Mouse (Mus musculus): ENCODE data around the gene Pja2. TPM values are rescaled to one million over a fixed set of nuclear protein-coding genes. Genes with fewer than 3 reads are reported as not detected.
"Not testable (repeated sequence)": the region's sequence is repeated elsewhere in the genome, so short reads cannot be mapped to it uniquely, and the experiment has no call there.

Pja2 gene
- total RNA-seq (2021) = 68.3 and 81.4 TPM in 2 replicates
- long read RNA-seq, full-length matches to known transcripts = 110 of 123 reads
- long read RNA-seq, partial matches to known transcripts = 11 of 123 reads
- long read RNA-seq, other reads (novel, unspliced or antisense) = 2 of 123 reads

GRCm38 (mm10) chr17:64331898-64332769 is at the start of gene Pja2:
Gene Pja2, minus strand, starts transcription at chr17:64331916.
- peak; percentile 100 for DNase-seq

- peak; percentile 78 for DNase-seq
These were observed 43.6 kb upstream of the Pja2 start for GRCm38 (mm10) chr17:64375327-64375726.

DNA sequence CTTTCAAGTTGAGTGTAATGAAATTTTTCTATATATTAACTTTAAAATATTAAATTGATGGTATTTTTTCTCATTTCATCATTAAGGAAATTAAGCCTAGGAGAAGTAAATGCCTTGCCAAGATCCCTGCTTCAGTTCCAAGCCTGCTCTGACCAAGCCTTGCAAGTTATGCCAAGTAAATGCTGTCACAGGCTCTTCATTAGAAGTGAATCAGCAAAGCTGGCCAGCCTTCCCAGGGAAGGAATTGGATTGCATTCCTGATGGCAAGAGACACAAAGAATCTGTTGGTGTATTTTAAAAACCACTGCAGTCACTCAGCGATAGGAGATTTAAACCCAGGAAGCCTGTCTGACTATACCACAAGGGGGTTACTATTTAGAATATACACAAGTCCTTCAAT is 32.0 kb upstream of the Pja2 start:
- DNase-seq = peak; percentile 30

GRCm38 (mm10) chr17:64362570-64362969 is 30.9 kb upstream of the Pja2 start:
- DNase-seq = no peak

DNA sequence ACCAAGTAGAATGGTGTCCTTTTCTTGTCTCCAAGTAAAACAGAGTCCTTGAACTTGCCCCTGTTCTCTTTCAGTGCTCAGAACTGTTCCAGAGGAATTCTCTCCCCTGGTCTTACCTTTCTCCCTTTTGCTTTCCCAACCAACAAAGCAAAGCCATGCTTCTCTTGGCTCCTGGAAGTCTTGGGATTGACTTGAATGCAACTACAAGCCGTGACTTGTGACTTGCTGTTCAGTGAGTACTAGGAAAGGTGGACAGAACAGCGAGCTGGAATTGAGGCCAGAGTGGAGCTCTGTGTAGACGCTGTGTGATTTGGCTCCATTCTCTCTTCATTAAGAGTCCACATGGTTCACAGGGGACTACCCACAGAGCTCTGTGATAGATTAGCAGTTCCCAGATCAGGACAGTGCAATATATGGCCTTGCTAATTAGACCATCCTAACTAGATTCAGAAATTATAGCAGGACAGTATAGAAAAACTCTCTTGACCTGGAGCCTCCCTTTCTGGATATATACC is 30.3 kb upstream of the Pja2 start:
- no peak for DNase-seq

DNA sequence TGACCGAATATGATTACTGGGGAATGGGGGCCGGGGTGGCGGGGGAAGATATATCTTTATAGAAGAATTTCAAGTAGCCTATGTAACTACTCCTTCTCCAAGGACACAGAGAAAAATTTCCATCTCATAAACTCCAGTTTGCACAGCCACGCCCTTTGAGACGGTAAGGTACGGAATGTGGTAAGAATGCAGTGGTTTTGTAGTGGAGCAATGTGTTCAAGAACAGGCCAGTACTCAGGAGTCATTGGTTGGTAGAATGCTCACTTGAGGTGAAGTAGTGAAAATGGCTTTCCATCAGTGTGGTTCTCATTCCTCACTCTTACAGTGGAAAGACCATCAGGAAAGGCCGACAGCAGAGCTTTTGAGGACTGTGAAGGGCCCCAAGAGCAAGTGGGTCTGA is 22.2 kb upstream of the Pja2 start:
- no peak for DNase-seq

DNA sequence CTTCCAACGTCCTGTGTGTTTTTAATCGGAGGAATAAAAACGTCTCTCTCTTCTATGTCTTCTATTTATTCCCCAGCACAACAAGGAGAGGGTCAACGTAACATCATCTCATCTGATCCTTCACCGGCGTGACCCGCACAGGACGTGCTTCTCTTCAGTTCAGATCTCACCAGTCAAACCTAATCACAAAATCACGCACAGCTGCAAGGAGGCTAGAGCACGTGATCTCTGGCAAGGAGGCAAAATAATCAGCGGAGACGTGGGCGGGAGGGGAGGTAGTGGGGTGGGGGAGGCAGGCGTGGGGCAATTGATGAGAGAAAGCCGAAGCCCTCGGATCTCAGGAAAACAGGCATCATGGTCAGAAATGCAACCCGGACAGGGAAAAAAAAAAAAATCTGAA is 14.4 kb upstream of the Pja2 start:
- no peak for DNase-seq

GRCm38 (mm10) chr17:64344576-64345172 is 13.0 kb upstream of the Pja2 start:
- DNase-seq = no peak

- peak; percentile 4 for DNase-seq
These were observed 10.0 kb upstream of the Pja2 start for GRCm38 (mm10) chr17:64341698-64342097.

- no peak for DNase-seq
These were observed 8.0 kb upstream of the Pja2 start for GRCm38 (mm10) chr17:64339752-64340151.

GRCm38 (mm10) chr17:64337220-64337619 is 5.5 kb upstream of the Pja2 start:
- no peak for DNase-seq

DNA sequence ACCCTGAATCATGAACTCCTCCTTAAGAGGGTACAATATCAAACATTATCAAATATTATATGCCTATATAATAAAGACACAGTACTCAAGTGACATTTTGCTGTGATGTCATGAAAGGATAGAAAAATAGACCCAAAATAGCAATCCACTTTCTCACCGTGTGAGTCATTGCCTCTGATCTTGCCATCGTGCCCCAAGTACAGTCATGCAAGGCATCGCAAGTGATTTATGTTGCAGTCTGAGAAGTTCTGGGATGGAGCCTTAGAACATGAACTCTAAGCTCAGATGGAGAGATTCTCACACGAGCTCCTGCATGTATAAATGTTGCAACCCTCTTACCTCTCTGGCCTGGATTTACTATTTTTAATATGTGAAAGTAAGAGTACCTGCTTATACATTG is 2.2 kb upstream of the Pja2 start:
- peak; percentile 9 for DNase-seq

GRCm38 (mm10) chr17:64332770-64333096 is 1.0 kb upstream of the Pja2 start:
- no peak for DNase-seq

DNA sequence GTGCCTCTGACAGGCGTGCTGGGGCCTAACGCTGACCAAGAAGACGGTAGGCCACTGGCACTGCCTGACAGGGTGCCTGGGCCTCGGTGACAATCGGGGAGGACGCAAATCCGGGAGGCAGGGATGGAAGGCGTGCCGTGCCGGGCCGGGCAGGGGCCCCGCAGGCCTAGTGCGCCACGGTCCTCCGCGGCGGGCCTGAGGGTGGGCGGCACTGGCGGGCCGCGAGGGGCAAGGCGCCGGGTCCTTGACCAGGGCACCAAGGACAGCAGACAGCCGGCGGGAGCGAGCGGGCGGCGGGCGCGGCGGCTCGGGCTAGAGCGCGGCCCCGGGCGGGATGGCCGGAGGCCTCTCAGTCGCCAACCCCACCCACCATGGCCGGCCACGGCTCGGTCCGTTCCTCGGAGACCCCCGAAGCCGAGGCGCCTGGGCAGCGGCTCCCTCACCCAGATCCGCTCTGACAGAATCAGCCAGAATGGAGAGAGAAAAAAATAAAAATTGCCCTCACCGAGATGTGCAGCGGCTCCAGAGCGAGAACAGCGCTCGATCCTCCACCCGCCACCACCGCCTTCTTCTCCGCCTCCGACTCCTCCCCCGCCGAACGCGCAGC is 322 bp downstream of the Pja2 start:
- DNase-seq = no peak

DNA sequence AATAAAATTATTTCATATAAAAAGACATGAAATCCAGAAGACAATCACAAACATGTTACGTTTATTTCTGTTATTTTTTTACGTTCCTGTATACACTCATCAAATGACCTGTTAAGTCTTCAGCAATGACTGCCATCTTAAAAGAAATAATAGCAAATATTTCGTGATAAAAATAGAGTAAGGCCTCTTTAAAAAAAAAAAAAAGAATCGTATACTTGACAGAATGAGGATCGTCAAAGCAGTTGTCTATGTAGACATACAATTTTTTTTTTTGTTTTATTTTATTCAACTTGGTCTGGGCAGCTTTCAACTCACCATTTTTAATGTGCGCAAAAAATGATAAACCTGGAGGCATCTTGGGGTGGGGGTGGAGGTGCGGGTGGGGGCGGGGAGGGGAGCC is 831 bp downstream of the Pja2 start:
- DNase-seq = no peak

GRCm38 (mm10) chr17:64324556-64324955 is 7.2 kb downstream of the Pja2 start:
- DNase-seq = no peak

DNA sequence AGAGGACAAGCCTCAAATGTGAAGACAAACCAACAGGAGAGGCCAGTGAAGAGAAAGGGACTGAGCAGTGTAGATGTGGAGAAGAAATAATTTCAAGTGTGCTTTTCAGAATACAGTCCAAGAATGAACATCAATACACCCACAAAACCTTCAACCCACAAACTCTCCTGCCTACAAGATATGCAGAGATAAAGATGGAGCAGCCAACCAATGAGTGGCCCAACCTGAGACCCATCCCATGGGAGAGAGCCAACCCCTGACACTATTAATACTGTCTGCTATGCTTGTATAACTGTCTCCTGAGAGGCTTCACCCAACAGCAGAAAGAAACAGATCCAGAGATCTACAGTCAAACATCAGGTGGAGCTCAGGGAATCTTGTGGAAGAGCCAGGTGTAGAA is 16.3 kb downstream of the Pja2 start:
- DNase-seq = no peak

GRCm38 (mm10) chr17:64314523-64314922 is 17.2 kb downstream of the Pja2 start:
- not testable (repeated sequence) for DNase-seq

DNA sequence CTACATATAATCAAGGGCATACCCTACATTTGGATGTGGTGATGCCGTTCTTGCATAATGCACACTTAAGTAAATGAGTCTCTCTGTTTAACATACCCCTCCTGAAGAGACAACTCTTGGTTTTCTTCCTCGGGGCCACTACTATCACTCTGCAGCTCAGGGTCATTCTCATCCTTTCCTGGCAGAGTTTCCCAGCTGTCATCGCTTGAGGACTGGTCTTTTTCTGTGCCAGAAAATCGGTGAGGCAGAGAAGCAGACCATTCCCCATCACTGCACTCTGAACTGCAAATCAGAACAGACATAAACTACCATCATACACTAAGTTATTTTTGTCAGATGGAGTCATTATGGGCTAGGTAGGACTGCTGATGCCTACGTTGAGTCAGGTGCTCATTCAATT is 34.1 kb downstream of the Pja2 start:
- no peak for DNase-seq

- no peak for DNase-seq
These were observed 39.0 kb downstream of the Pja2 start for GRCm38 (mm10) chr17:64292740-64293139.

DNA sequence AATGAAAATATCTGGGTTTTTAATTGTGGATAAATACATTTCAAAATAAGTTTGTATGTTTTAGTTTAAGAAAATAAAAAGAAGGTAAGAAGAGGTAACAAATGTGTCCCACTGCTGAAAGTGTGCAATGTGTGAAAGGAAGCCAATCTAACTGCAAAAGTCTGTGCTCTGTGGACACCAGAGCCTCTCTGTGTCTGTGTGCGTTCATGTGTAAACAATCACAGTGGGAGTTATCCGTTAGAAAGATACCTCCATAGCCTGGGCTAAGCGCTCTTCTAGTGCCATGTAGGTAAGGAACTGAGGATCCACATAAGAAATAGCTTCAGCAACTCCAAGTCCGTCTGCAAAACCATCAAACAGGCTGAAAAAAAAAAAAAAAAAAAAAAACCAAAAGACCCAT is 42.0 kb downstream of the Pja2 start:
- no peak for DNase-seq

DNA sequence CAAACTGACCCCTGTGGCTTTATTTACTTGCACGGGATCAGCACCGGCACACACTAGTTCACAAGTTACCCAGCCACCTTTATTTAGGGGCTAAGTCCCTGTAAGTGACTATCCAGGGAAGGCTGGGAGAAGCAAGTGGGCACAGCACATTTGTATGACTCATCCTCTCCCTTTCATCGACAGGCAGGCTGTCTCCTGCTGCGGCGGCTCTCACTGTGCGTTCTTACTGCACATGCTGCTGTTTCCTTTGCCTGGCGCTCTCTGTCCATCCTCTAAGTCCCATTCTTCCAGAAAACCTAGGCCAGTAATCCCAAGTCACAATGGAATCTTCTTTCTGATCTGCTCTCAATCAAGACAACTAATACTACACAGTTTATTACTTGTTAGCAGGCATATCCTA is 43.7 kb downstream of the Pja2 start:
- DNase-seq = no peak

DNA sequence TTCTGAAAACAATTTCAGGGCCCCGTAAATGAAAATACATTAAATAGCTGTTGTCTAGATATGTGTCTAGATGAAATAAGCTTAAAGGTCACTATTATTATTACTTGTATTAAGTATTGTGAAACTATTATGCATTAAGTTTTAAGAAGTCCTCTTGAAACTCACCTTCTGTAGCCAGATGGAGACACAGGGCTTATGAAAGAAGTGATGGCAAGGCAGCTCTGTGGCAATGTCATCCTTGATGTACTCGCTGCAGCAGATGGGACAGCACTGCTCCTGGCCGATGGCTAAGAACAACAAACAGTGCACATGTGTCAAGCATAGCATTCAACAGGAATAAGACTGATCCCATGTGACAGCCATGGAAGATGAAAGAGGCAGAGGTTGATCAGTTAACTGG is 44.9 kb downstream of the Pja2 start:
- no peak for DNase-seq

Data from adrenal gland, postnatal 25 days (tissue).